Mouse (Mus musculus): Measurements from ENCODE around the gene Ankrd44. TPM values are rescaled to one million over a fixed set of nuclear protein-coding genes. Genes with fewer than 3 reads are reported as not detected.

Ankrd44 gene
- total RNA-seq, 2 experiments from 2014 or later = 15.9 to 16.9 TPM

GRCm38 (mm10) chr1:54897726-54898125 is 28.5 kb downstream of the Ankrd44 start:
- intact Hi-C loops (cut with DNase I) = no loop called here
- no peak for DNase-seq

GRCm38 (mm10) chr1:54896109-54897085 is 29.8 kb downstream of the Ankrd44 start:
- peak in 1 of 2 experiments; percentile 42 for DNase-seq
- intact Hi-C loops (cut with DNase I) = no loop called here

- intact Hi-C loops (cut with DNase I) = no loop called here
- no peak for DNase-seq
These were observed 37.7 kb downstream of the Ankrd44 start for GRCm38 (mm10) chr1:54888449-54888848.

GRCm38 (mm10) chr1:54887873-54888272 is 38.3 kb downstream of the Ankrd44 start:
- no peak for DNase-seq
- intact Hi-C loops (cut with DNase I) = no loop called here

- intact Hi-C loops (cut with DNase I) = no loop called here
- no peak for DNase-seq
These were observed 43.2 kb downstream of the Ankrd44 start for GRCm38 (mm10) chr1:54882856-54883467.

- DNase-seq = no peak
- intact Hi-C loops (cut with DNase I) = no loop called here
These were observed 44.7 kb downstream of the Ankrd44 start for GRCm38 (mm10) chr1:54881523-54881922.

GRCm38 (mm10) chr1:54877423-54878073 is 48.6 kb downstream of the Ankrd44 start:
- no peak for DNase-seq
- intact Hi-C loops (cut with DNase I) = loop anchor here (2.0 kb wide), 1 partner anchor 29 kb away; no protein-coding TSS in a partner anchor

- intact Hi-C loops (cut with DNase I) = loop anchor here (2.0 kb wide), 1 partner anchor 30 kb away; no protein-coding TSS in a partner anchor
- DNase-seq = no peak
These were observed 49.2 kb downstream of the Ankrd44 start for GRCm38 (mm10) chr1:54877014-54877413.

- intact Hi-C loops (cut with DNase I) = no loop called here
- no peak for DNase-seq
These were observed 52.1 kb downstream of the Ankrd44 start for GRCm38 (mm10) chr1:54874094-54874493.

- intact Hi-C loops (cut with DNase I) = no loop called here
- DNase-seq = no peak
These were observed 53.1 kb downstream of the Ankrd44 start for GRCm38 (mm10) chr1:54872857-54873616.

GRCm38 (mm10) chr1:54871321-54871720 is 54.9 kb downstream of the Ankrd44 start:
- intact Hi-C loops (cut with DNase I) = no loop called here

GRCm38 (mm10) chr1:54870634-54871033 is 55.6 kb downstream of the Ankrd44 start:
- intact Hi-C loops (cut with DNase I) = no loop called here
- DNase-seq = no peak

More at GRCm38 (mm10) chr1:54871321-54871720, 54.9 kb downstream of the Ankrd44 start:
- no peak for DNase-seq

- intact Hi-C loops (cut with DNase I) = no loop called here
- DNase-seq = no peak
These were observed 59.0 kb downstream of the Ankrd44 start for GRCm38 (mm10) chr1:54867226-54867625.

- intact Hi-C loops (cut with DNase I) = no loop called here
- no peak for DNase-seq
These were observed 60.1 kb downstream of the Ankrd44 start for GRCm38 (mm10) chr1:54866131-54866530.

- intact Hi-C loops (cut with DNase I) = no loop called here
These were observed 61.1 kb downstream of the Ankrd44 start for GRCm38 (mm10) chr1:54864928-54865652.

GRCm38 (mm10) chr1:54860361-54860760 is 65.8 kb downstream of the Ankrd44 start:
- intact Hi-C loops (cut with DNase I) = no loop called here
- no peak for DNase-seq

More at GRCm38 (mm10) chr1:54864928-54865652, 61.1 kb downstream of the Ankrd44 start:
- no peak for DNase-seq

- DNase-seq = peak in 1 of 2 experiments; percentile 14
- intact Hi-C loops (cut with DNase I) = no loop called here
These were observed 66.3 kb downstream of the Ankrd44 start for GRCm38 (mm10) chr1:54859876-54860275.

GRCm38 (mm10) chr1:54858898-54859297 is 67.3 kb downstream of the Ankrd44 start:
- intact Hi-C loops (cut with DNase I) = no loop called here
- DNase-seq = no peak

GRCm38 (mm10) chr1:54856502-54856901 is 69.7 kb downstream of the Ankrd44 start:
- DNase-seq = no peak
- intact Hi-C loops (cut with DNase I) = no loop called here

Data from heart, postnatal 14 days (tissue).